Mouse (Mus musculus) bone marrow, adult 2 months (tissue): ENCODE data around the gene Csnk1d. TPM values are rescaled to one million over a fixed set of nuclear protein-coding genes. Genes with fewer than 3 reads are reported as not detected.

Source experiments
- H3K27ac ChIP-seq: fragments of 200-500 bp; 2 replicates; pipeline ENCODE4 v1.5.1; 2012; ENCODE audit warnings: low read depth, mild to moderate bottlenecking, control low read depth, inconsistent platforms, low read length; ENCODE audit not compliant: control insufficient read depth, poor library complexity, insufficient read depth
- H3K4me1 ChIP-seq: fragments of 200-500 bp; 2 replicates; pipeline ENCODE4 v1.6.1; 2011; ENCODE audit warnings: low read length; ENCODE audit not compliant: control insufficient read depth, insufficient read depth
- H3K4me3 ChIP-seq: fragments of 200-500 bp; replicated peaks from 2 replicates; pipeline ENCODE3; 2011; ENCODE audit warnings: mild to moderate bottlenecking, low read depth, low read length, control low read depth; ENCODE audit not compliant: control insufficient read depth
- CTCF ChIP-seq: fragments of 200-500 bp; IDR thresholded peaks from 2 replicates; pipeline ENCODE4 v1.5.1; 2011; ENCODE audit warnings: low read length, control low read depth; ENCODE audit not compliant: control insufficient read depth, insufficient read depth
- POLR2A ChIP-seq: fragments of 200-500 bp; IDR thresholded peaks from 2 replicates; pipeline ENCODE4 v1.6.1; 2011; ENCODE audit warnings: low read depth, mild to moderate bottlenecking, control low read depth, low read length, borderline replicate concordance; ENCODE audit not compliant: control insufficient read depth
- WGBS: fragments of 180-500 bp; shearing (Covaris S2); methylation state at CpG from one replicate; pipeline ENCODE4 v1.1.7; 2018; 5-methylcytosine and 5-hydroxymethylcytosine counted together
- polyA plus RNA-seq: library from polyadenylated mRNA; stranded (reverse); fragments of >200 nt; gene quantifications from 2 replicates; pipeline ENCODE4 v1.2.4, GENCODE M21; 2011; ENCODE audit warnings: low replicate concordance; ENCODE audit not compliant: missing spikeins, insufficient read depth, insufficient read length

The Csnk1d gene
- polyA plus RNA-seq, 1 experiment = 58.3 TPM

DNA sequence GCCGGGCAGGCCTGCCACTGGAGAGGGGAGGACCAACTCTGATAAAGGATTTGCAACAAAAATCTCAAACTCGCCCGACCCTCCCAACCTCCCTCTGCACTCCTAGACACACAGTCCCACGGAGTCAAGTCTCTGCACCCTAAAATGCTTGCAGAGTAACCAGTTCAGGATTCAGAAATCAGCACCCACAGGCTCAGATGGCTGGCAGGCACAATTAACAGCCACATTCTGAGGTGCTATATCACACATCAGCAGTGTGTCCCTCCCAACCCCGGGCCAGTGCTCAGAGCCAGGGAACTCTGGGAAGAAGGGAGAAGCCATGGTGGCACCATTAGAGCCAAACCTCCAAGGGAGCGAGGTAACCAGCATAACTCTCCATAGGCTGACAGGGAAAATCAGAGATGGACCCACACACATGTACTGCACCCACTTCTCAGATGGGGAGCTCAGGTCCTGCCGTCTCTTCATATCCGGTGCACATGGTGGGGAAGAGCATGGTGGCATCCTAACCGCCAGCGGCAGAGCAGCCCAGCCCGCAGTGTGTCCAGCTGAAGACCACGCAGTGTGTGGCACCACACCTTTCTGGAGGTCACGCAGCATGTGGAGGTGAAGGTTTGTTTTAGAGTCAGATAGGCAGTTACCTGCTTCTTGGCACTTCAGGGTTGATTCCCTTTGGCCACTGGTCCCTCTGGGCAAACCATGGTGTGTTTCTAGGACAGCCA is 28.9 kb downstream of the Csnk1d start:
- 90% methylated on average over 13 of the region's 13 CpGs for WGBS

DNA sequence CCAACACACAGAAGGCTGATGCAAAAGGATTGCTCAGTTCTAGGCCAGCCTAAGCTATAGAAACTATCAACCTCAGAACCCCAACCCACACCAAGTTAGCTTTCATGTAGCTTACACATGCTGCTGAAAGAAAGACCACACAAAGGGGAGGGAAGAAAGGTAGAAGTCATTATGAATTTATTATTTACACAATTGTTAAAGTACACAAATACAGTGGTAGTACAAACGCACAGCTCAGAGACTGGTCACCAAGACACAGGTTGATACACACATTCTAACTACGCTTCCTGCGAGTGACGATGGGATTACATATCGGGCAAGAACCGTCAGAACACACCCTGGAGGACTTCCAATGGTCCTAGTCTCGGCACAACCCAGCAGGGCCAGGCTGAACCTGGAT is 29.5 kb downstream of the Csnk1d start:
- TF ChIP-seq CTCF = no peak
- 82% methylated on average over 7 of the region's 7 CpGs for WGBS
- H3K4me3 ChIP-seq = no peak overlapping the region
- peaks cover 2% of the 10 kb centered on the region for H3K4me1 ChIP-seq
- no peak overlapping the region for H3K27ac ChIP-seq

More for the DNA sequence above, 28.9 kb downstream of the Csnk1d start:
- Histone ChIP-seq H3K4me3 (no peak overlapping the region), H3K4me1 (peaks cover 2% of the 10 kb centered on the region), H3K27ac (no peak overlapping the region)
- TF ChIP-seq CTCF (no peak), POLR2A (no peak)

DNA sequence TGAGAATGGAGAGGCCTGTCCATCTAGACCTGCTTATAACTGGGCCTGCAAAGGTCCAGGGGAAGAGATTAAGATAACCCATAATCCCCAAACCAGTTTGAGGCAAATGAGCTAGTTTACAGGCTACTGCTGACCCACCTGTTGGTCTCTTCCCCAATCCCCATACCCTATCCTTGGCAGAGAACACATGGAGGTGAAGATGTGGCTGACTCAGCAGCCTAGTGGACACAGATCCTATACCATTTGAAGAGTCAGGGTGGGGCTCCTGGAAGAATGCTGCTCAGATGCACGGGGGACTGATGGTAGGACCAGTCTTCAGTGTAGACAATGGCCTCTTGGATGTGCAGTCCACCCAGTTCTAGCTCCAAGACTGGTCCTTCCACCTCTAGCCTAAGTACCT is 30.9 kb downstream of the Csnk1d start:
- Histone ChIP-seq H3K4me3 (no peak overlapping the region), H3K4me1 (peaks cover 2% of the 10 kb centered on the region), H3K27ac (no peak overlapping the region)
- TF ChIP-seq CTCF = no peak
- TF ChIP-seq POLR2A = no peak
- 86% methylated on average over 1 of the region's 1 CpGs for WGBS

DNA sequence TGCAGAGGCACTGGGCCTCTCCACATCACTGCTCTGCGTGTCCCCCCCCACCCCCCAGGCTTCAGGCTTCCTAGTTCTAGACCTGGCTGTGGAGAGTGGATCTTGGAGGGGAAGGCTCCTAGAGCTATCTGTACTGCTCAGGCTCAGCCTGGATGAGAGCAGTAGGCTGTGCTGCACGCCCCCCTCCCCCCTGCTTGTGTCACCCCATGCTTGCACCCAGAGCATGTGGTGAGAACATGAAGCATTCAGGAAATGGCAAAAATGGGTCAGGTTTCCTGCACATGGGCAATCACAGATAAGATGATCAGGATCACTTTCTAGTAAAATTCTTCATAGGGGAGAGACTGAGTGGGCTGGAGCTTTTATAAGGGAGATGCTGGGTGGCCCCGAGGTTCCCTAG is 31.6 kb downstream of the Csnk1d start:
- Histone ChIP-seq H3K27ac (no peak overlapping the region), H3K4me1 (peaks cover 2% of the 10 kb centered on the region), H3K4me3 (no peak overlapping the region)
- 51% methylated on average over 3 of the region's 3 CpGs for WGBS
- TF ChIP-seq POLR2A (no peak), CTCF (no peak)

DNA sequence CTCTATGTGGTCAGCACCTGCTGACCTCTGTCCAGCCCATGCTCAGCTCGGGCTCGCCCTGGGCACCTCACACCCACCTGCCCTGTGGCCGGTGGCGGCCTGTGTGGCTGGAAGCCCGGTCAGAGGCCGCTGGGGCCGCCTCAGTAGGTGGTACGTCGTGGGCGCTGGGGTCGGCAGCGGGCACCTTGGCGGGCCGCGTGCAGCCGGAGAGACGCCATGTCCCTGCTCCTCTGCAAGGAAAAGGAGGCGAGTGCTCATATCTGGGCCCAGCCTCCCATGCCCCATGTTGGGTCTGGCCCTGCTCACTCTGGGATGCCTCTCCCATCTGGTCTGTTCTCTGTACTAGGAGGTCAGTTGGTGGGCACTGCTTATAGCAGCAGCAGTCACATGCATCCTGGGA is 32.1 kb downstream of the Csnk1d start:
- no peak; the same call in 1 of the 2 replicates for TF ChIP-seq POLR2A
- TF ChIP-seq CTCF = no peak
- Histone ChIP-seq H3K4me3 (no peak overlapping the region), H3K4me1 (peaks cover 2% of the 10 kb centered on the region), H3K27ac (no peak overlapping the region)
- 95% methylated on average over 18 of the region's 18 CpGs for WGBS

DNA sequence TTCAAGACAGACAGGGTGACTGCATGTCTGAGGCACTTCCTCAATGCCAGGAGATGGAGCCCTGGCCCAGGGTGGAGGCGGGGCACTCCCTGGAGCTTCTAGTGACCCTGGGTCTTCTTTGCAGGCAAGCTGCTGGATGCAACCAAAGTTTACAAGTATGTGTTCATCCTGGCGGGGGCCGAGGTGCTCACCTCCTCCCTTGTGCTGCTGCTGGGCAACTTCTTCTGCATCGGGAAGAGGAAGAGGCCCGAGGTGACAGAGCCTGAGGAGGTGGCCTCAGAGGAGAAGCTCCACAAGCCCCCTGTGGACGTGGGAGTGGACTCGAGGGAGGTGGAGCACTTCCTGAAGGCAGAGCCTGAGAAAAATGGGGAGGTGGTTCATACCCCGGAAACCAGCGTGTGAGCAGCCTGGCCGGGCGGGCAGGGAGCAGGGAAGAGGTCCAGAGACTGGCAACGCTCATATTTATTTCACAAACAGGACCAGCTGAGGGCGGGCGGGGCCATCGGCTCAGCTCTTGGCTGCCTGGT is 33.3 kb downstream of the Csnk1d start:
- TF ChIP-seq POLR2A (no peak), CTCF (no peak)
- no peak overlapping the region for H3K4me3 ChIP-seq
- WGBS = 38% methylated on average over 15 of the region's 15 CpGs
- peak overlapping the region; percentile 55 for H3K27ac ChIP-seq
- peaks cover 2% of the 10 kb centered on the region for H3K4me1 ChIP-seq

DNA sequence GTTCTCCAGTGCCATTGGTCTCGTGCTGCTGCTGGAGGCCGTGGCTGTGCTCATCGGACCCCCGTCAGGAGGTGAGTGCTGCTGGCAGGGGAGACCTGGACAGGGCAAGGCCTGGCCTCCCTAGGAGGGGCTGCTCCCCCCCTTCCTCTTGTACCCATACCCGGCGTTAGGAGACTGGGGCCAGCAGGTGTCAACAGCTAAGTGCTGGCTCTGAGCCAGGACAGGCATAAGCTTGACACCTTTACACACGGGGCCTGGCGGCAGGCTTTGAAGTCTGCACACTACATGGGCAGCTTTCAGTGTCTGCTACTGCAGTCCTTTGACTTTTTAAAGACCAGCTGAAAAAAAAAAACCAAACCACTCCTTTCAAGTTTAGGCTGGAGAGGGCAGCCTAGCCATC is 34.1 kb downstream of the Csnk1d start:
- TF ChIP-seq CTCF = no peak
- TF ChIP-seq POLR2A = no peak
- Histone ChIP-seq H3K4me1 (peaks cover 4% of the 10 kb centered on the region), H3K27ac (no peak overlapping the region), H3K4me3 (no peak overlapping the region)
- WGBS = 82% methylated on average over 8 of the region's 8 CpGs

DNA sequence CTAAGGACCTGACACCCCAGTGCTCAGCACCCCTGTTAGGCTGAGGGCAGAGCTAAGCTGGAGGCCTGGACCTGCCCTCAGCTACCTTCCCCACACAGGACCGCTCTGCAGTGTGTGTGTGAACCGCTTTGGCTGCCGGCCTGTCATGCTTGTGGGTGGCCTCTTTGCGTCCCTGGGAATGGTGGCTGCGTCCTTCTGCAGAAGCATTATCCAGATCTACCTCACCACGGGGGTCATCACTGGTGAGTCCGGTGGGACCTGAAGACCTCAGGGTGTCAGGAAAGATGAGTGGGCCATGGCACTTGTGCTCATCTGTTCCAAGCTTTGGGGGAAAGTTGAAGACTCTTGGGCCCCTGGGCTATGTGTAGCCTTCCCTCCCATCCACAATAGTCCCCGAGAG is 35.4 kb downstream of the Csnk1d start:
- Histone ChIP-seq H3K27ac (no peak overlapping the region), H3K4me1 (peaks cover 4% of the 10 kb centered on the region), H3K4me3 (no peak overlapping the region)
- TF ChIP-seq CTCF (no peak), POLR2A (no peak)
- 91% methylated on average over 8 of the region's 8 CpGs for WGBS

DNA sequence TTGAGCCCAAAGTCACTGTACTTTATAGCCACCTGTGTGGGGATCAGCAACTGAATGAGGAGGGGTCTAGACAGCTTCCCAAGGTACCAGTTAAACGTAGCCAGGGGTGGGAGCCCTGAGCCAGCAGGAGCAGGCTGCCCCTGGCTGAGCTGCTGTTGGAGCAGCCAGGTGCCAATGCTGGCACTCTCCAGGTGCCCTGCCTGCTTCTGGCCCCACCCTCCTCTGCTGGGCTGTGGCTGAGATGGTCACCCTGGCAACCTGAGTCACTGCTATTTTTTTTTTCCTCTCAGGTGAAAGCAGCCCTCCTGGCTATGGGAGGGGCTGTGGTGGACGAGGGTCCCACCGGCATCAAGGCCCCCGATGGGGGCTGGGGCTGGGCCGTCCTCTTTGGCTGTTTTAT is 36.2 kb downstream of the Csnk1d start:
- TF ChIP-seq POLR2A (no peak), CTCF (no peak)
- Histone ChIP-seq H3K4me1 (peaks cover 4% of the 10 kb centered on the region; the same call in 1 of the 2 replicates), H3K27ac (no peak overlapping the region), H3K4me3 (no peak overlapping the region)
- 80% methylated on average over 5 of the region's 5 CpGs for WGBS
